Mouse (Mus musculus) hindbrain, embryonic 14.5 days (tissue): Measurements from ENCODE around the gene Rps23. TPM values are rescaled to one million over a fixed set of nuclear protein-coding genes. Genes with fewer than 3 reads are reported as not detected.
A peak's percentile ranks its signal among the peaks of the same experiment; 100 is the strongest.
"Not testable (repeated sequence)": the region's sequence is repeated elsewhere in the genome, so short reads cannot be mapped to it uniquely, and the experiment has no call there.

Source experiments
- ATAC-seq: fragments of 200-750 bp; cut with Nextera tagmentation; 2 replicates; pipeline ENCODE4 v1.8.0; 2017; ENCODE audit warnings: moderate number of reproducible peaks, mild to moderate bottlenecking, moderate TSS enrichment, moderate library complexity; ENCODE audit not compliant: low FRiP score
- DNase-seq: peaks from one replicate; pipeline ENCODE4 v3.0.0-alpha.2; 2015; ENCODE audit warnings: low spot score
- H3K27ac ChIP-seq: fragments of 300-500 bp; sonication (generic); 2 replicates; pipeline ENCODE4 v1.5.1; 2014; ENCODE audit warnings: mild to moderate bottlenecking, moderate library complexity
- H3K27me3 ChIP-seq: fragments of 300-500 bp; sonication (generic); 2 replicates; pipeline ENCODE4 v1.6.1; 2014; ENCODE audit warnings: mild to moderate bottlenecking, low read length, mixed read lengths; ENCODE audit not compliant: control insufficient read depth, insufficient read depth
- H3K36me3 ChIP-seq: fragments of 300-500 bp; sonication (generic); replicated peaks from 2 replicates; pipeline ENCODE4 v1.6.1; 2014; ENCODE audit not compliant: control insufficient read depth, insufficient read depth
- H3K4me1 ChIP-seq: fragments of 300-500 bp; sonication (generic); replicated peaks from 2 replicates; pipeline ENCODE4 v1.6.1; 2014; ENCODE audit warnings: antibody characterized with exemption, low read length, mixed read lengths; ENCODE audit not compliant: control insufficient read depth, insufficient read depth
- H3K4me2 ChIP-seq: fragments of 300-500 bp; sonication (generic); replicated peaks from 2 replicates; pipeline ENCODE4 v1.6.1; 2014; ENCODE audit warnings: mild to moderate bottlenecking, moderate library complexity
- H3K4me3 ChIP-seq: fragments of 300-500 bp; sonication (generic); replicated peaks from 2 replicates; pipeline ENCODE4 v1.5.1; 2014; ENCODE audit warnings: mild to moderate bottlenecking, low read length
- H3K9ac ChIP-seq: fragments of 300-500 bp; sonication (generic); 2 replicates; pipeline ENCODE4 v1.6.1; 2014
- H3K9me3 ChIP-seq: fragments of 300-500 bp; sonication (generic); 2 replicates; pipeline ENCODE4 v1.6.1; 2016; ENCODE audit warnings: low read length; ENCODE audit not compliant: control insufficient read depth
- WGBS: fragments of 180-500 bp; shearing (Covaris S2); extraction: QIAGEN DNeasy Blood & Tissue Kit; methylation state at CpG from one replicate; pipeline ENCODE4 v1.1.7; 2014; 5-methylcytosine and 5-hydroxymethylcytosine counted together
- polyA plus RNA-seq: library from polyadenylated mRNA; unstranded; fragments of >200 nt; fragmentation: Nextera tagmentation; extraction: Ambion mirVana; gene quantifications from 2 replicates; pipeline ENCODE4 v1.2.1, GENCODE M21; 2014

Rps23 gene
- polyA plus RNA-seq, 1 experiment from 2014 or later, result 156 TPM

DNA sequence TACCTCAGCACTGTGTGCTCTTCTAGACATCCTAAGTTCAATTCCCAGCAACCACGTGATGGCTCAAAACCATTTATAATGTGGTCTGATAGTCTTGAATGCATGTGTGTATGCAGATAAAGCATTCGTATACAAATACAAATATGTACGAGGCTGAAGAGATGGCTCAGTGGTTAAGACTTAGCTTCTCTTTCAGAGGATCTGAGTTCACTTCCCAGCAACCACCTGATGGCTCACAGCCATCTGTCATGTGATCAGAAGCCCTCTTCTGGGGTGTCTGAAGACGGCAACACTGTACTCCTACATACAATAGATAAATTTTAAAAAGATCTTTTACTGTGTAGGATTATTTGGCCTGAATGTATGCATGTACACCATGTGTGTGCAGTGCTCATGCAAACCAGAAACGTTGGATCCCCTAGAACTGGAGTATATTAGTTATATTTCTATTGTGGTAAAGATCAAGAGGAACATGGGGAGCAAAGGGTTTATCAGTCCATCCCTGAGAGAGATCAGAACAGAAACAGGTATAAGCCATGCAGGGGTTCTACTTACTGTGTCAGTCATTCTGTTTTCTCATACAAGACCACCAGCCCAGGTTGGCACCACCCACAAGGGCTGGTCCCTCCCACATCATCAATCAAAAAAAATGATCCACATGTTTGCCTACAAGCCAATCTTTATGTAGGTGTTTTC is 4.3 kb downstream of the Rps23 start:
- Histone ChIP-seq H3K9ac (no peak overlapping the region), H3K4me1 (peaks cover 6% of the 10 kb centered on the region; the same call in 1 of the 2 replicates), H3K36me3 (peaks cover 45% of the 10 kb centered on the region), H3K27me3 (no peaks in the 10 kb centered on the region), H3K4me3 (no peak overlapping the region), H3K9me3 (no peaks in the 10 kb centered on the region), H3K4me2 (no peak overlapping the region), H3K27ac (no peak overlapping the region)
- ATAC-seq (no peak), DNase-seq (no peak)
- 78% methylated on average over 5 of the region's 5 CpGs for WGBS

DNA sequence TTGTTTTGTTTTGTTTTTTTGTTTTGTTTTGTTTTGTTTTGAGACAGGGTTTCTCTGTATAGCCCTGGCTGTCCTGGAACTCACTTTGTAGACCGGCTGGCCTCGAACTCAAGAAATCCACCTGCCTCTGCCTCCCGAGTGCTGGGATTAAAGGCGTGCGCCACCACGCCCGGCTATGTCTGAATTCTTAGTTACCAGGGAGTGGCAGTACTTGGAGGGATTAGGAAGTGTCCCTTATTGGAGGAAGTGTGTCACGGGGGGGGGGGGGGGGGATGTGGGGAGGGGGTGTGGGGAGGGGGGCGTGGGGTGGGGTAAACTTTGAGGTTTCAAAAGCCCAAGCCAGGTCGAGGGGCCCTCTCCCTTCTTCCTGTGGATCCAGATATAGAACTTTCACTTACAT is 5.5 kb downstream of the Rps23 start:
- H3K4me3 ChIP-seq, H3K9ac ChIP-seq, DNase-seq, H3K4me1 ChIP-seq, ATAC-seq, H3K27ac ChIP-seq, H3K27me3 ChIP-seq, H3K9me3 ChIP-seq, H3K4me2 ChIP-seq: not testable (repeated sequence)
- 88% methylated on average over 10 of the region's 10 CpGs for WGBS
- H3K36me3 ChIP-seq, result peaks cover 45% of the 10 kb centered on the region

DNA sequence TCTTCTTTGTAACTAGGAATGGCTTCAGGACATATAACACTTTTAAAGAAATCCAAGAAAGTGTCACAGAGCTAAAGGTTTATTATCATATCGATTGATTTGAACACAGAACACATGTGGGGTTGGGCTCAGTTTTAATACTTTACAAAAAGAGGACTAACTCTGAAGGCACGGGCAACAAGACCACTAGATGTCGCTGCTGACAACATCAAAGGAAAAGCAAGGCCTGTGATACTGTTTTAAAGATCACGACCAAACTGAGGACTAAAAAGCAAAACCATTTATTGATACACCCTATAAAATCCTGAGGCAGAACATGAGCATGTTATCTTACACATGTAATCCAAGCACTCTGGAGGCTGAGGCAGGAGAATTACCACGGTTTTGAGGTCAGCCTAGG is 7.1 kb downstream of the Rps23 start:
- Histone ChIP-seq H3K4me1 (no peaks in the 10 kb centered on the region), H3K4me2 (no peak overlapping the region), H3K9me3 (no peaks in the 10 kb centered on the region), H3K27me3 (no peaks in the 10 kb centered on the region), H3K27ac (no peak overlapping the region), H3K4me3 (no peak overlapping the region), H3K36me3 (peaks cover 40% of the 10 kb centered on the region), H3K9ac (no peak overlapping the region)
- DNase-seq, result peak; percentile 87
- WGBS, result 26% methylated on average over 5 of the region's 5 CpGs
- peak; percentile 43 for ATAC-seq

DNA sequence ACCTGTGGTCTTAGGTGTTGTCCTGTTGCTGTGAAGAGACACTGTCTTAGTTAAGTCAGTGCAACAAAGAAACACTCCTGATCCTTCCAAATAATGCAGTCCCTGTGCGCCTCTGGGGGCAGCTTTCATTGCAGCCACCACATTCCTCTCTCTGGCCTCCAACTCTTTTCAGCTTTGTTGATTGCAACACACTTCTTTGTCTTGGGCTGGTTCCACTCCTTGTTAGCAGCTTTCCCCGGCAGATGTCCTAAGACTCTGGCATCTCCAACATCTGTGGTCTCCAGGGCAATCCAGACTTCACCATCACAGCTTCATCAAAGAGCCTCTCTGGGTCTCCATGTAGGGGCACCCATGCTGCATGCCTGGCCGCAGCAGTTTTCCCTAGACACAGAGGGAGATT is 10.5 kb downstream of the Rps23 start:
- peaks cover 8% of the 10 kb centered on the region for H3K36me3 ChIP-seq
- no peak overlapping the region for H3K4me3 ChIP-seq
- DNase-seq, result no peak
- no peak overlapping the region for H3K27ac ChIP-seq
- no peaks in the 10 kb centered on the region for H3K4me1 ChIP-seq
- 65% methylated on average over 3 of the region's 3 CpGs for WGBS
- no peak overlapping the region for H3K9ac ChIP-seq
- no peak overlapping the region for H3K4me2 ChIP-seq
- H3K27me3 ChIP-seq, result no peaks in the 10 kb centered on the region
- no peak for ATAC-seq
- H3K9me3 ChIP-seq, result no peaks in the 10 kb centered on the region

DNA sequence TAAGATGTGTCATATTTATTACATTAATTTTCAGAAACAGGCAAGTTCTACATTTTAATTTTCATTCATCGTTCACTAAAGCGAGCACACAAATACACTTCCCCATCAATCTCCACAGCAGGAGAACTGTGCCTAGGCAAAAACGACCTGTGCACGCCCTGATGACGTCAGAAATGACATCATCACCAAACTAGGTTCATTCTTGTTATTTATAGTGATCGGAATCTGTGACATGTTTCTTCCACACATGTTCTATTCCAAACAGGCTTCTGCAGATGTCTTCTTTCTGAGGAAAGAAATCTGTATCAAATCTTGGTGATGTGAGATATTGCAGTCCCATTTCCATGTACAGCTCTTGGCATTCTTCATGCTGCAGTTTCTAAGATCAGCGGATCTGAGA is 13.1 kb downstream of the Rps23 start:
- WGBS, result 89% methylated on average over 7 of the region's 7 CpGs
- no peak for DNase-seq
- no peak for ATAC-seq
- no peak overlapping the region for H3K4me2 ChIP-seq
- H3K9ac ChIP-seq, result no peak overlapping the region
- H3K9me3 ChIP-seq, result no peaks in the 10 kb centered on the region
- H3K4me1 ChIP-seq, result no peaks in the 10 kb centered on the region
- H3K27ac ChIP-seq, result no peak overlapping the region
- H3K27me3 ChIP-seq, result no peaks in the 10 kb centered on the region
- no peaks in the 10 kb centered on the region for H3K36me3 ChIP-seq
- H3K4me3 ChIP-seq, result no peak overlapping the region

DNA sequence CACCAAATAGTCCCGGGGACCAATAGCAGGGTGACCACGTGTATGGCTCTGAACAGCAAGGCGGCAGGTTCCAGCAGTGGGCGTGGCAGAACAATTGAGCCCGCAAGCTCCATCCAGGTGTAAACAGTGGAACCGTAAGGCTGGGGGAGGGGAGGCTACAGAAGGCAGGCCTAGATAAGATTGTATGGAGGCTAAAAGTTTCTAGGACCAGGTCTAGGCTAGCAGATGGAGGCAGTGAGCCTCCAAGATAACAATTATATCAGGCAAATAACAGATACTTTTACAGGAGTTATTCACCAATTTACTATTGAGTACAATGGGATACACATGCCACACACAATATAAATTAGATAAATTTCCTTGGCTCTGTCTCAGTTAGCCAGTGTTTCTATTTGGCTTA is 16.4 kb downstream of the Rps23 start:
- no peaks in the 10 kb centered on the region for H3K9me3 ChIP-seq
- H3K27me3 ChIP-seq, result no peaks in the 10 kb centered on the region
- H3K27ac ChIP-seq, result no peak overlapping the region
- H3K4me2 ChIP-seq, result no peak overlapping the region
- no peak for DNase-seq
- no peaks in the 10 kb centered on the region for H3K4me1 ChIP-seq
- H3K36me3 ChIP-seq, result no peaks in the 10 kb centered on the region
- H3K4me3 ChIP-seq, result no peak overlapping the region
- 68% methylated on average over 6 of the region's 6 CpGs for WGBS
- H3K9ac ChIP-seq, result no peak overlapping the region
- ATAC-seq, result no peak

DNA sequence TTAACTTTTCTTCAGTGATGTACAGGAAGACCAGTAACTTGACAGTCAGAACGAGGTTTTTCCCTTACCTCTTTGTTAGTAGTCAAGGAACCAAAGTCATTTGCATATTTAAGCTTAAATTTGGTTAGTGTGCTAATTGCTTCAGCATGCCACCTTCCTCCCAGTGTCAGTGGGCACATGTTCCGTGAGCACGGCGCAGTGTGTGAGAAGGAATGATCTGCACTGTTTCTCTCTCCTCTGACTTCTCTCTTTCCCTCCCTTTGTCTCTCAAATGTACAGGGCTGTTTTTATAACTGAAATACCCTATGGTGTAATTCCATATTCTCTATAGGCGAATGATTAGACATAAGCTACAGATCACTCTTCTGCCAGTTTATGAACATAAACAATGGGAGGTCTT is 16.8 kb downstream of the Rps23 start:
- DNase-seq, result no peak
- H3K27ac ChIP-seq, result no peak overlapping the region
- no peak overlapping the region for H3K4me3 ChIP-seq
- no peak overlapping the region for H3K4me2 ChIP-seq
- no peak for ATAC-seq
- no peaks in the 10 kb centered on the region for H3K9me3 ChIP-seq
- H3K36me3 ChIP-seq, result no peaks in the 10 kb centered on the region
- H3K4me1 ChIP-seq, result no peaks in the 10 kb centered on the region
- no peaks in the 10 kb centered on the region for H3K27me3 ChIP-seq
- 79% methylated on average over 5 of the region's 5 CpGs for WGBS
- H3K9ac ChIP-seq, result no peak overlapping the region

DNA sequence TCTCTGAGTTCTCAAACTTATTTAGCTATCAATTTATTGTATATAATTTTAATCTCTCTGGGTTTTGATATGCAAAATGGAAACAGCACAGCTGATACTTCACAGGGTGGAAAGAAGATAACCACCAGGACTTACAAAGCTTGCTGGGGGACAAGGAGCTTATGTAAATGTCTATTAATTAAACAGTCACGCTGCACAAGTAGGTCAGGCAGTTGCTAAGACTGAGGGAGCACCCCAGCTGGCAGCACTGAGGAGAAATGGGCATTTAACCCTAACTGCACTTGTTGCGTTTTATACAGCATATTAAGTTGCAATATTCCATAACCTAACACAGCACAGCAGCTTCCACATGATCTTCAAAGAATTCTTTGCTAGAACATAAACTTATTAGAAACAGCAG is 36.1 kb downstream of the Rps23 start:
- Histone ChIP-seq H3K9ac (no peak overlapping the region), H3K36me3 (no peaks in the 10 kb centered on the region), H3K27me3 (no peaks in the 10 kb centered on the region), H3K4me1 (no peaks in the 10 kb centered on the region), H3K4me3 (no peak overlapping the region), H3K9me3 (no peaks in the 10 kb centered on the region), H3K4me2 (no peak overlapping the region), H3K27ac (no peak overlapping the region)
- DNase-seq (no peak), ATAC-seq (peak; percentile 67; the same call in 1 of the 2 replicates)
- WGBS, result 29% methylated on average over 2 of the region's 2 CpGs

DNA sequence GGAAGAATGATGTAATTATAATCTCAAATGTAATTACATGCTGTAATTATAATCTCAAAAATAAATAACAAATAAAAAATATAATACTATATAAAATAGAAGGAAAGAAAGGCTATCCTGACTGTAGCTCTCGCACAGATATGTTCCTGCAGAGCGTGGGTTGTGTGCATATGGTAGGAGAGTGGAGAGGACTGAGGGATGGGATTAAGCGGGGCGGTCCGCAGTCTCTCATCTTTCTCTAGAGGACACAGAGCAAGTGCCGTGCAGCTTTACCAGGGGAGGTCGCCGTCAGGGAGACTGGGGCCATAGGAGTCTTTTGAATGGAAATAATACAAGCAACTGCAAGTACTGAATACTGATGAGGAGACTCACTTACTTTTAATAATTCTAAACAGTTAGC is 37.8 kb downstream of the Rps23 start:
- no peak overlapping the region for H3K27ac ChIP-seq
- H3K4me1 ChIP-seq, result no peaks in the 10 kb centered on the region
- ATAC-seq, result no peak
- no peak overlapping the region for H3K4me2 ChIP-seq
- no peaks in the 10 kb centered on the region for H3K9me3 ChIP-seq
- no peaks in the 10 kb centered on the region for H3K36me3 ChIP-seq
- no peak overlapping the region for H3K4me3 ChIP-seq
- DNase-seq, result no peak
- H3K9ac ChIP-seq, result no peak overlapping the region
- H3K27me3 ChIP-seq, result no peaks in the 10 kb centered on the region
- 51% methylated on average over 8 of the region's 8 CpGs for WGBS
